Comparison of ENCODE assay signal across 26 mouse cellular contexts in the genomic region with DNA sequence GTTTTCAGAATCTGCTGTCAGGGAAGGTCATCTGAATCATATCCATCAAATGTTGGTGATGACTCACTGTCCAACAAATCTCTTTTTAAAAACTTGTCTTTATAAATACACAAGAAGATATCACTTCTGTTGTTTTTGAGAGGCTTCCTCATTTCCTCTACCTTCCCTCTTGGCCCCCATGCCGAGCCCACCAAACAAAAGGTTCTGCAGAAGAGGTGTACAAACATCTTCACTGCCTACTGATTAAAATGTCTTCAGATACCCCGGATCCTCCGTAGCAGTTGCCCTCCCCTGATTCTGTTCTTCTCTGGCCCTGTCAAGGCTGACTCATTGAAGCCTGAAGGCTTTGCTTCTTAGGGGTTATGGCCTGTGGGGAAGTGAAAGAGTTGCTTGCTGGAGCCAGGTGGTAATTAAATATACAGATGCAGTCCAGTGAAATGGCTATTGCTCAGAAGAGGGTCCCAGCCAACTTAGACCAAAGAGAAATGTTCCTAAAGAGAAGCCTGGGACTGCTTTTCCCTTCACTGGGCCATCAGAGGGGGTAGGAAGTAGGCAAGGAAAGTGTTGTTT.
DNase-seq lines count a peak whose midpoint lies in the region; TF ChIP-seq lines count a peak whose summit lies in the region.
"Had no signal": no experiment of that assay in that cellular context is flagged by ENCODE, and none has a peak within 500 bp of the region (broad histone marks: within the 10 kb centered on the region; RNA-seq: fewer than 3 reads in every experiment).

No protein-coding gene starts in this region.

- intact Hi-C loops in left cerebral cortex, postnatal 10 days (cut with DNase I), result no loop called here

- 77% methylated on average over 3 of the region's 3 CpGs for WGBS in heart, embryonic 10.5 days

- no peak overlapping the region for H3ac ChIP-seq in myocyte (ENCODE audit: control insufficient read depth, insufficient read length)

- no peaks in the 10 kb centered on the region for H3K4me1 ChIP-seq in heart, embryonic 10.5 days
- H3K4me1 ChIP-seq: forebrain, embryonic 15.5 days; hindbrain, embryonic 15.5 days; kidney, embryonic 15.5 days; liver, embryonic 12.5 days; midbrain, embryonic 13.5 days had no signal

- H3K79me2 ChIP-seq in myocyte (ENCODE audit: control insufficient read depth, insufficient read depth), result no peaks in the 10 kb centered on the region

- no peaks in the 10 kb centered on the region for H3K36me3 ChIP-seq in myocyte (ENCODE audit: control insufficient read depth, insufficient read depth)
- H3K36me3 ChIP-seq in heart, embryonic 10.5 days, result no peaks in the 10 kb centered on the region
- H3K36me3 ChIP-seq: forebrain, embryonic 15.5 days; hindbrain, embryonic 10.5 days; hindbrain, embryonic 15.5 days; kidney, embryonic 15.5 days; liver, embryonic 12.5 days; midbrain, embryonic 13.5 days had no signal

- H3K4me2 ChIP-seq in myocyte (ENCODE audit: low read depth), result peak overlapping the region; percentile 70
- H3K4me2 ChIP-seq: forebrain, embryonic 15.5 days; hindbrain, embryonic 15.5 days; kidney, embryonic 15.5 days; liver, embryonic 12.5 days; midbrain, embryonic 13.5 days had no signal

- H3K9me3 ChIP-seq in heart, embryonic 10.5 days, result no peaks in the 10 kb centered on the region
- H3K9me3 ChIP-seq: forebrain, embryonic 15.5 days; hindbrain, embryonic 10.5 days; hindbrain, embryonic 15.5 days; kidney, embryonic 15.5 days; liver, embryonic 12.5 days; midbrain, embryonic 13.5 days had no signal

- no peaks in the 10 kb centered on the region for H3K27me3 ChIP-seq in myocyte (ENCODE audit: control insufficient read depth, insufficient read depth, insufficient read length)
- no peaks in the 10 kb centered on the region for H3K27me3 ChIP-seq in heart, embryonic 10.5 days (ENCODE audit: insufficient read depth, poor library complexity, severe bottlenecking)
- H3K27me3 ChIP-seq: forebrain, embryonic 15.5 days; hindbrain, embryonic 15.5 days; kidney, embryonic 15.5 days; liver, embryonic 12.5 days; midbrain, embryonic 13.5 days; Patski had no signal

- H3K27ac ChIP-seq in heart, embryonic 10.5 days, result no peak overlapping the region
- H3K27ac ChIP-seq: forebrain, embryonic 15.5 days; hindbrain, embryonic 10.5 days; hindbrain, embryonic 15.5 days; kidney, embryonic 15.5 days; liver, embryonic 12.5 days; macrophage; midbrain, embryonic 13.5 days had no signal

- H3K4me3 ChIP-seq in myocyte, result no peak overlapping the region
- no peak overlapping the region for H3K4me3 ChIP-seq in heart, embryonic 10.5 days
- H3K4me3 ChIP-seq: forebrain, embryonic 15.5 days; hindbrain, embryonic 10.5 days; hindbrain, embryonic 15.5 days; kidney, embryonic 15.5 days; liver, embryonic 12.5 days; midbrain, embryonic 13.5 days had no signal

- peak; percentile 51 to 89 for DNase-seq in adrenal gland, adult (ENCODE audit: inconsistent age in 2 of 2, low spot score in 1 of 2)
- no peak for DNase-seq in adrenal gland, postnatal 4 days (ENCODE audit: low spot score in 2 of 2)
- DNase-seq in A20 (ENCODE audit: low read depth, low spot score), result peak; percentile 9
- peak; percentile 74 for DNase-seq in adrenal gland, adult 2 months
- DNase-seq in heart, embryonic 10.5 days (ENCODE audit: low spot score), result no peak
- DNase-seq in left cerebral cortex, postnatal 10 days (ENCODE audit: extremely low spot score in 1 of 2, low spot score in 2 of 2), result no peak
- DNase-seq: cerebellum, adult 2 months; cerebellum, postnatal 14 days; gastrocnemius, postnatal 10 days; heart, postnatal 14 days; kidney, adult 11 months; kidney, postnatal 25 days; left cerebral cortex, postnatal 4 days; liver, postnatal 0 days; right cerebral cortex, postnatal 25 days; spleen, adult 18-20 months; thymus, postnatal 14 days had no signal

- no peak for TF ChIP-seq POLR2A in myocyte (IDR thresholded peaks at IDR 0.05; ENCODE audit: insufficient read length, low read depth)

TF ChIP-seq in myocyte, 11 proteins besides CTCF, POLR2A, EP300 and RAD21:
- TF ChIP-seq SRF (IDR thresholded peaks at IDR 0.05; ENCODE audit: control insufficient read depth, insufficient read length, low read depth) (no peak), TCF12 (IDR thresholded peaks at IDR 0.05; ENCODE audit: insufficient read depth, poor library complexity, severe bottlenecking) (no peak), TCF3 (IDR thresholded peaks at IDR 0.05; ENCODE audit: insufficient read length, low read depth) (no peak), CEBPB (IDR thresholded peaks at IDR 0.05; ENCODE audit: insufficient read depth, poor library complexity, severe bottlenecking) (no peak), POLR2AphosphoS2 (IDR thresholded peaks at IDR 0.05; ENCODE audit: insufficient read length, low read depth) (no peak), MAX (IDR thresholded peaks at IDR 0.05; ENCODE audit: low read depth) (no peak), MYOG (IDR thresholded peaks at IDR 0.05; ENCODE audit: control insufficient read depth in 1 of 3, insufficient read depth in 1 of 3, insufficient read length in 2 of 3, low read depth in 2 of 3) (no peak), E2F4 (IDR thresholded peaks at IDR 0.05; ENCODE audit: insufficient read depth) (no peak), MYOD1 (IDR thresholded peaks at IDR 0.05; ENCODE audit: control insufficient read depth in 1 of 3, insufficient read length in 2 of 3, low read depth in 2 of 3) (no peak)

Comparison
In these comparisons a context has a peak if more than half of its experiments do, and no peak if none do; other contexts are left out.
1. DNase-seq: peak in adrenal gland, adult (2 of 2), A20 (single experiment) and adrenal gland, adult 2 months (single experiment); none in adrenal gland, postnatal 4 days (0 of 2), heart, embryonic 10.5 days (single experiment) and left cerebral cortex, postnatal 10 days (0 of 2).